Mouse (Mus musculus): Measurements from ENCODE around the gene 9230112D13Rik.

DNA sequence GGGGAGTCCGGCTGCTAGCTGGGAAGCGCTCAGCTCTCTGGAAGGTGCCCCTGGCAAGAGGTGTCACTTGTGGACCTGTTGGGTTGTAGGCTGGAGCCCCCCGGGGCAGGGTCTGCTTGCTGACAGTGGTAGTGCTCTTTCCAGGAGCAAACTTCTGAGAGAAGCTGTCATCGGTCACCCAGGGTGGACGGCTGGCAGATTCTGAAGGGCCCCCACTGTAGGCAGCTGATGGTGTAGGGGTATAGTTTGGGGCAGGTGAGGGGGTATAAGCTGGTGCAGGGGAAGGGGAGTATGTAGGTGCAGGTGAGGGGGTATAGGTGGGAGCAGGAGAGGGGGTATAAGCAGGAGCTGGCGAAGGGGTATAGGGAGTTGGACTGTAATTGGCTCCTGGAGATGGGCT lies 21.4 kb upstream of the 9230112D13Rik start:
- no peak for TF ChIP-seq CTCF (conservative IDR thresholded peaks at IDR 0.05; ENCODE audit: low read length)
- TF ChIP-seq POU5F1 (IDR thresholded peaks at IDR 0.05; ENCODE audit: borderline replicate concordance, low read length), result no peak
